Mouse (Mus musculus) olfactory bulb, adult 2 months (tissue): ENCODE measurements around the gene Far2.

Experiments
- CTCF ChIP-seq: fragments of 200-500 bp; IDR thresholded peaks from 2 replicates; pipeline ENCODE4 v1.5.1; 2012; ENCODE audit warnings: low read depth, mild to moderate bottlenecking, low read length, moderate library complexity; ENCODE audit not compliant: insufficient read depth
- POLR2A ChIP-seq: fragments of 200-500 bp; IDR thresholded peaks from 2 replicates; pipeline ENCODE4 v1.6.1; 2012; ENCODE audit warnings: mild to moderate bottlenecking, low read depth, low read length, moderate library complexity; ENCODE audit not compliant: insufficient read depth

DNA sequence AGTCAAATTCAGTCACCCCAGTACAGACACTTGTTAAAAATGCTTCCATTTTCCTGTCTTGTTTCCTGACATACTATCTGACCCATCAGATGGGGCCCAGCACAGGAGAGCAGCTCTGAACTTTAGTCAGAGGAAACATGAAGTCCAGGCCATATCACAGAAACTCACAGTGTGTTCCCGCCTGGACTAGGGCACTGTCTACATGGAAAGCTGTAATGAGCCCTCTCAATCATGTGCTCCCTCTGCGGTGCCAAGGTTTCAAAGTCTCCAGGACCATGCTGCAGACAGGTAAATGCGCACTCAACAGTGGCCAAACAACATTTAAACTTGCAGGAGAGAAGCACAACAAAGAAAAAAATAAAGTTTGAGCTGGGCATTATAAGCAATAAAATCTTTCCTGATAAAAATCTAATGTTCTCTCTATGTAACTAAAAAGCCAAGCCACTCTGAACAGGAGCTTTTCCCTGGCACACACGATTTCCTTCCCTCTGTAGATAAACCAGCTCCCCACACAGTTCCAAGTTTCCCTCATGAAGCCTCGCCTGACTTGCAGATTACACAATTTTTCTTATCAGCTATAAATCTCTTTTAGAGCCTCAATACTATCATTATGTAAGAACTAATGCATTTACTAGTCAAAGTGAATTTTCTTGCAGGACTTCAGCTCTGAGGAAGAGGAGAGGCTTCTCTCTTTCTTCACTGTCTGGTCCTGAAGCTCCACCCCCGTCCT, 147.1 kb downstream of the Far2 start:
- no peak for TF ChIP-seq CTCF
- no peak for TF ChIP-seq POLR2A
